Mouse (Mus musculus) lung, adult 2 months (tissue): ENCODE measurements around the gene Dhcr24. TPM values are rescaled to one million over a fixed set of nuclear protein-coding genes. Genes with fewer than 3 reads are reported as not detected.

ENCODE experiments used
- DNase-seq: peaks from one replicate; pipeline ENCODE4 v3.0.0; 2022
- H3K4me1 ChIP-seq: fragments of 200-500 bp; 2 replicates; pipeline ENCODE4 v1.6.1; 2011; ENCODE audit warnings: low read length; ENCODE audit not compliant: control insufficient read depth, insufficient read depth
- H3K4me3 ChIP-seq: fragments of 200-500 bp; replicated peaks from 2 replicates; pipeline ENCODE3; 2011; ENCODE audit warnings: low read depth, mild to moderate bottlenecking, control low read depth, low read length; ENCODE audit errors: extremely low read depth
- CTCF ChIP-seq: fragments of 200-500 bp; IDR thresholded peaks from 2 replicates; pipeline ENCODE4 v1.5.1; 2011; ENCODE audit warnings: mild to moderate bottlenecking, low read length, control low read depth; ENCODE audit not compliant: insufficient read depth
- POLR2A ChIP-seq: fragments of 200-500 bp; IDR thresholded peaks from 2 replicates; pipeline ENCODE4 v1.6.1; 2011; ENCODE audit warnings: low read depth, mild to moderate bottlenecking, control low read depth, low read length, borderline replicate concordance; ENCODE audit errors: extremely low read depth
- WGBS: fragments of 180-500 bp; shearing (Covaris S2); methylation state at CpG from one replicate; pipeline ENCODE4 v1.1.7; 2018; 5-methylcytosine and 5-hydroxymethylcytosine counted together
- polyA plus RNA-seq: library from polyadenylated mRNA; depleted of rRNA; stranded (reverse); fragments of >200 nt; gene quantifications from 2 replicates; pipeline ENCODE4 v1.2.3, GENCODE M21; 2012; rRNA removed

Dhcr24 gene
- polyA plus RNA-seq, 1 experiment: 94.0 TPM

- WGBS: 23% methylated on average over 14 of the region's 14 CpGs
- Histone ChIP-seq H3K4me3 (no peak overlapping the region), H3K4me1 (peaks cover 2% of the 10 kb centered on the region; the same call in 1 of the 2 replicates)
- peak; percentile 54 for DNase-seq
- peak; percentile 35 for TF ChIP-seq CTCF
- no peak for TF ChIP-seq POLR2A
These were observed 69.7 kb downstream of the Dhcr24 start for GRCm38 (mm10) chr4:106630333-106631220.

- peaks cover 2% of the 10 kb centered on the region; the same call in 1 of the 2 replicates for H3K4me1 ChIP-seq
- DNase-seq: no peak
- TF ChIP-seq POLR2A (no peak), CTCF (no peak)
- WGBS: 60% methylated on average over 1 of the region's 3 CpGs
- H3K4me3 ChIP-seq: no peak overlapping the region
These were observed 71.5 kb downstream of the Dhcr24 start for GRCm38 (mm10) chr4:106632313-106632712.

GRCm38 (mm10) chr4:106633281-106634085 is 72.6 kb downstream of the Dhcr24 start:
- 27% methylated on average over 8 of the region's 8 CpGs for WGBS
- no peak for TF ChIP-seq CTCF
- no peak for TF ChIP-seq POLR2A
- no peak for DNase-seq
- H3K4me1 ChIP-seq: peaks cover 2% of the 10 kb centered on the region; the same call in 1 of the 2 replicates
- H3K4me3 ChIP-seq: no peak overlapping the region

DNA sequence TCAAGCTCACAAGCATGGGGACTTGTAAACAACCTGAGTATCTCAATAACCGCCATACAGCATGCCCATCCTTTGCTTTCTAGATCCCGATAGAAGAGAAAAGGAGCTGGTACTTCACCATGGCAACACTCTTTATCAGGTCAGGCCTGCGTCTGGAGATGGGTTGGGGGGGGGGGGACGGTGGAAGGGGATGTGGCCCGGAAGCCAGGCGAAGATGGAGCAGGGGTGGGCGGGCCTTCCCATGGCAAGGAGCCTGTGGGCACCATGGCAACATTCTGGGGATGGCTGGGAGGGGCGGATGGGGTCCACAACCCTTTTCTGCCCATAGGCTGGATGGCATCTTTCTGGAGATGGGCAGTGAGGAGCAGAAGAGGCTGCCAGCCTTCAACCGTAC is 73.2 kb downstream of the Dhcr24 start:
- 40% methylated on average over 9 of the region's 9 CpGs for WGBS
- TF ChIP-seq CTCF (no peak), POLR2A (no peak)
- H3K4me3 ChIP-seq: no peak overlapping the region

More for the DNA sequence above, 73.2 kb downstream of the Dhcr24 start:
- H3K4me1 ChIP-seq: peaks cover 2% of the 10 kb centered on the region; the same call in 1 of the 2 replicates
- DNase-seq: no peak

Other genes with a start within 250 kb of the Dhcr24 start
- 9.0 and 11.1 TPM in 2 replicates for gene Usp24, start 244.8 kb upstream of the Dhcr24 start, polyA plus RNA-seq
- 0.10 and 0.39 TPM in 2 replicates for gene Pcsk9, start 96.7 kb upstream of the Dhcr24 start, polyA plus RNA-seq
- not detected in 2 replicates for gene Bsnd, start 68.8 kb upstream of the Dhcr24 start, polyA plus RNA-seq
- 0.11 TPM in 1 of 2 replicates, not detected in the other for gene Lexm, start 56.2 kb downstream of the Dhcr24 start, polyA plus RNA-seq
- 1.8 and 8.2 TPM in 2 replicates for gene Ttc22, start 61.4 kb downstream of the Dhcr24 start, polyA plus RNA-seq
- gene Pars2, start 90.0 kb downstream of the Dhcr24 start, polyA plus RNA-seq: 3.5 and 7.8 TPM in 2 replicates
- gene Ttc4, start 117.9 kb downstream of the Dhcr24 start, polyA plus RNA-seq: 27.4 and 37.1 TPM in 2 replicates
- 0.41 and 1.5 TPM in 2 replicates for gene Mroh7, start 169.9 kb downstream of the Dhcr24 start, polyA plus RNA-seq
- 0.77 and 1.4 TPM in 2 replicates for gene Fam151a, start 172.9 kb downstream of the Dhcr24 start, polyA plus RNA-seq
- 9.8 and 18.6 TPM in 2 replicates for gene Acot11, start 244.0 kb downstream of the Dhcr24 start, polyA plus RNA-seq